Mouse (Mus musculus) urinary bladder, adult 18-20 months (tissue): ENCODE results near the gene Atg3.

Source experiments
- DNase-seq, 2 experiments: peaks; one replicate each; pipeline ENCODE4 v3.0.0; 2022; ENCODE audit warnings: low spot score in 2 of 2, mixed read lengths in 2 of 2

Gene Atg3

GRCm38 (mm10) chr16:45158522-45159388 lies at the start of gene Atg3, which contains the start of gene Slc35a5:
TSS of gene Atg3 (plus strand) at chr16:45158785.
TSS of gene Slc35a5 (minus strand) at chr16:45158706.
- peak; percentile 83 to 95 for DNase-seq

DNA sequence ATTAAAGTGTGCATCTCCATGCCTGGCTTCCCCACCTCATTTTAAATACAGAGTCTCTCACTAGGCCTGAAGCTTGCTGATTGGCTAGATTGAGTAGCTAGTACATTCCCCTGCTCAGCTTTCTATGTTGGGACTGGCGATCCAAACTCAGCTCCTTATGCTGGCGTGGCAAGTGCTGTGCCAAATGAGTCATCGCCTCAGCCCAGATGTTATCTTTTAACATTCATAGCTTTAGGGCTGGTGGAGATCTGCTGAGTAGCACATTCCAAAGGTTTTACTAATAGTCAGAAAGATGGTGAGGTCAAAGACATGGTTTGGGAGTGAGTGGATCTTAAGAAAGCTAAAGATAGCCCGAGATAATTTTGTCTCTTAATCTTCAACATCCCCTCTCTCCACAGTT lies 48.1 kb upstream of the Atg3 start:
- peak; percentile 47 to 80 for DNase-seq

DNA sequence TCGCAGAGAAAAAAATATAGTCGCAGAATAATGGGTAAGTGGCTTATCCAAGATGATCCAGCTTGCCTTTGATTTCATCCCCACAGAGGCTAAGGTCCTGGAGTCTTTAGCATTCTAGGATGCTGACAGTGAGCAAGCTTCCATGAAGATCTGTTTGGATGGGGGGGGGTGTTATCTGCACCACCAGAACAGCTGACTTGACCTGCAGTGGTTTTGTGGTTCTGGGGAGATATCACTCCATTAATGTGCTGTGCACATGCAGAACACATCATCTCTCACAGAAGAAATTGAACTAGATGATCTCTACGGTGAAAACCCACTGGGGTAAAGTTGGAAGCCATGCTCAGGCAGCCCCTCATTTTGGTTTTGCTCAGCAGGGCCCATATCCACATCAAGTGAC lies 41.4 kb upstream of the Atg3 start:
- no peak for DNase-seq

GRCm38 (mm10) chr16:45118760-45119159 lies 39.8 kb upstream of the Atg3 start:
- DNase-seq: no peak

- no peak for DNase-seq
These were observed 37.6 kb upstream of the Atg3 start for GRCm38 (mm10) chr16:45120844-45121425.

- no peak for DNase-seq
These were observed 36.0 kb upstream of the Atg3 start for GRCm38 (mm10) chr16:45122571-45122970.

GRCm38 (mm10) chr16:45124230-45125203 lies 34.1 kb upstream of the Atg3 start:
- DNase-seq: no peak

DNA sequence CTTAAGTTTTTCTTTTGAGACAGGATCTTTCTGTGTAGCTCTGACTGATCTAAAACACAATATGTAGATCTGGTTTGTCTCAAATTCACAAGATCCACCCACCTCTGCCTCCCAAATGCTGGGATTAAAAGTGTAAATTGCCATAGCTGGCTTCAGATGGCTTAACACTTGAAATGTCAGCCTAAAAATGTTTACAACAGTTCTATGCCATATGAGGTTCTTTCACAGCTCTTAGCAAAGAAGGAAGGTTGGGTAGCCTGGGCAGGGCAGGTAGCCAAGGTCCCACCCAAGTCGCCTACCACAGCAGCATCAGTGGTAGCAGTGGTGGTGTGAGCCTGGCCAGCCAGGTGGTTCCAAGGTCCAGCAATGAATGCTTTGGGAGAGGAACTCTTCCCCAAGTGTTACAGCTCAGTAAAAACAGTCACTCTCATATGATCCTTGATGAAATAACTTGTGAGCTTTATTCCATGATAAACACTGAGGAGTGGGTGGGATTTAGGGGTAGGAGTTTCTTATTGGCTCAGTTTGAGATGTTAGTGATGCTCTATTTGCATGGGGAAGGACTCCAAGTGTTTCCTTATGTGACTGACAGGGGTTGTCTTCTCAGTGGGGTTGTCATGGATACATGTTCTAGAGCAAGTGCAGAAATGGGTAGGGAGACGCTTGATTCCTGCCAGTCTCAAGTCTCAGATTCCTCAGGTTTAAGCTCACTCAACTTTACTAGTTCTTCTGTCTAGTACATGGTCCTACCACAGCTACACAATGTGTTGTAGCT lies 30.5 kb upstream of the Atg3 start:
- no peak for DNase-seq

- DNase-seq: no peak
These were observed 16.9 kb upstream of the Atg3 start for GRCm38 (mm10) chr16:45141711-45142110.

GRCm38 (mm10) chr16:45142565-45142964 lies 16.0 kb upstream of the Atg3 start:
- no peak for DNase-seq

- DNase-seq: no peak
These were observed 13.5 kb upstream of the Atg3 start for GRCm38 (mm10) chr16:45145119-45145518.

GRCm38 (mm10) chr16:45148488-45149082 lies 10.0 kb upstream of the Atg3 start:
- DNase-seq: no peak

GRCm38 (mm10) chr16:45154741-45155250 lies 3.8 kb upstream of the Atg3 start:
- DNase-seq: no peak

DNA sequence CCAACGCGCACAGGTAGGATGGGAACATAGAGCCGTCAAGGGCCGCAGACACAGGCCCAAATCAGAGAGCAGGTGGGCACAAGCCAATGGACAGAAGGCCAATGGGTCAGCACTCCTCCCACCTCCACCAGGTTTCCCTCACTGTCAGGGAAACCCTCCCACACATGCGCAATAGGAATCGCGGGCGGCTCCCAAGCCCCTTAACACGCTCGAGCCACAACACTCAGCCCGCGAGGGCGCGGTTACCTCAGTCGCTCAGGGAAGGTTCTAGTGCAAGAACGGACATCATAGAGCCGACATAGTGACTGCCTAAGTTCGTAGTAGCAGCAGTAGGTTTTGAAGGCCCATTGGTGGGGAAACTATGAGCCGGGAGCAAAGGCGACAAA lies 456 bp upstream of the Atg3 start:
- DNase-seq: peak; percentile 57 to 62

- no peak for DNase-seq
These were observed 768 bp downstream of the Atg3 start for GRCm38 (mm10) chr16:45159389-45159716.

- no peak for DNase-seq
These were observed 20.0 kb downstream of the Atg3 start for GRCm38 (mm10) chr16:45178552-45178951.

DNA sequence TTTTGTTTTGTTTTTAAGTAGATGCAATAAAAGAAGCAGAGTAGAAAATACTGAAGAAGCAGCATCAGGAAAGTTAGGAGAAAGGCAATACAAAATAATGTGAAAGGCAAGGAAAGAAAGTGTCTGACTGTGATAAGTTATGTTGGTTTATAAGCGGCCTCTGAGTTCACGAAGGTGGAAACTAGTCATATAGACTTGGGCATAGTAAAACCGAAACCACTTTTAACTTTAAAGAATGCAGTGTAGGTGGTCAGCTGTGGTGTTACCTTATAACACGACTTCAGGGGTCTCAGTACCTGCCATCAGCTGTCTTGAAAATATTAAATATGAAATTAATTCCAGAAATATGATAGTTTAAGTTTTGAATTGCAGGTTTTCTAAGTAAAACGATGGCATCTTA lies 23.2 kb downstream of the Atg3 start:
- DNase-seq: no peak

- DNase-seq: peak; percentile 33 to 37
These were observed 34.0 kb downstream of the Atg3 start for GRCm38 (mm10) chr16:45192613-45193012.

DNA sequence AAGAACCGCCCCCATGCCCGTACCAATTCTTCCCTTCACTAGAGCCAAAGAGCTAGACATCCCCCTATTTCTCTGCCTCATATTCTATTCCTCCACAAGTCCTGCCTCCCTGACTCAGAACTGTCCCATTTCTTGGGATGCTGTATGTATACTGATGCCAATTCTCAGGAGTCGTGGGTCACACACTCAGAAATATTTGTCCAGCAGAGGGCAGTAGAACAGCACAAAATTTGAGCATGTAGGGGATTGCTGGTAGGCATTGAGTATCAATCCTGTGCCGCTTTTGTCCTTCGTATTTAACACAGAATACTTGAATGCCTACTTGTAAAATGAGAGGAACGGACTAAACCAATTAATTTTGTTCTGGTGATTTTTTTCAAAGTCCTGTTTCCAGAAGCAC lies 38.2 kb downstream of the Atg3 start:
- DNase-seq: peak in 1 of 2 experiments; percentile 8

- no peak for DNase-seq
These were observed 42.8 kb downstream of the Atg3 start for GRCm38 (mm10) chr16:45201395-45201794.

DNA sequence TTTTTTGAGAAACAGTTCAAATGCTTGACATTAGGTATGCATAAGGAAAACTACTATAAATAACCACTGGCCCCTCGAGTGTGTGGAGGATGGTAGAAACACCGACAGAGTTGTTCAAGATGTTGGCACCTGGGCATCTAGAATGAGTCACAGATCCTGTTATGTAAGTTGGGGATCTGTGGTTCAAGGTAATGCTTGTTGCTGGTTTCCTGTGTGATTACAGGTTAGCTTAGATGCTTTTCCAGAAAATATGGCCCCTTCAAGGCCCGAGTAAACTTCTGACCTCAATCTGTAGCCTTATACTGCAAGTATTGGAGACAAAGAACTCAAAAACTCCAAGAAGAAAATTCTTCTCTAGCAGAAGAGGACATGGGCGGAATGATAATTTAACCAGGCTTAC lies 45.9 kb downstream of the Atg3 start:
- DNase-seq: no peak
